Mouse (Mus musculus) embryo, embryonic 11 days (tissue): Measurements from ENCODE around the gene Cypt2.
"Not testable (repeated sequence)": the region's sequence is repeated elsewhere in the genome, so short reads cannot be mapped to it uniquely, and the experiment has no call there.

Source experiments
- DNase-seq: peaks from one replicate; pipeline ENCODE4 v3.0.0-alpha.2; 2015

Gene Cypt2

DNA sequence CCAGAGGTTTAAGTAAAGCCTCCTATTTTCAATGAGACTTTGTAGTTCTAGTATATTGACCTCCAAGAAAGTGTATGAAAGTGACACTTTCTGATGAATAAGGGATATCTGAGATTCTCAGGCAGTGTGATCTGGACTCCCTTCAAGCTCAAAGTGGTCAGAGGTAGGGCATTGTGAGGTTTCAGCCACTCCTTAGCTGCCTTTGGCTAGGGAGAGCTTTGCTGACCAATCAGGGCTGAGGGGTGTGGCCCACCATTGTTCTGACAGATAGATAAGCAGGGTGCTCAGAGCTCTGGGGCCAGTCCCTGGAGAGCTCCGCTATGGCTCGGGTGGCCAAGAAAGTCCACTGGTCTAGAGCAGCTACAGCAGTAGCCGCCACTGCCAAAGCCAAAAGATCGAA lies at the start of gene Cypt2:
Gene Cypt2, plus strand, starts transcription at position 301 of the 400 bp plus-strand sequence.
- not testable (repeated sequence) for DNase-seq

DNA sequence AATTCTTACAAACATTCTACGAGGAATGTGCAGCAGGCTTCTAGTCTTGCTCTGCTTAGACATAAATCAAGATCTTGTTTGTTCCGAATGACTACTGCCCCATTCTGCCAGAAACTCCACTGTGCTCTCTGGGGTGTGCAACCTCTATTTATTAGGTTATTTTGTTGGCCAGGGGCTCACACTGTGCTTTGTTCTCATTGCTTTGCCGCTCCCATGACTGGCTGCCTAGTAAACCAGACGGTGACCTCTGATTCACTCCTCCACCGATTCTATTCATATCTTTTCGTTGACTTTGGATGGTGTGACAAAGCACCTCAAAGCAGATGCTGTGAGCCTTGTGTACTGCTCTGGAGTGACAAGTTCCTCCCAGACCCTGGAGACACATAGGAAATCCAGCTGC lies 46.7 kb downstream of the Cypt2 start:
- DNase-seq = no peak
